Mouse (Mus musculus) spleen, adult 2 months (tissue): ENCODE results near the gene Pisd. TPM values are rescaled to one million over a fixed set of nuclear protein-coding genes. Genes with fewer than 3 reads are reported as not detected.
"Not testable (repeated sequence)": the region's sequence is repeated elsewhere in the genome, so short reads cannot be mapped to it uniquely, and the experiment has no call there.

ENCODE experiments used
- DNase-seq, 2 experiments: peaks; one replicate each; pipeline versions ENCODE4 v3.0.0 to v3.0.0-alpha.2; 2012 to 2021; ENCODE audit warnings: low spot score in 2 of 2, low read depth in 1 of 2
- H3K27ac ChIP-seq: fragments of 200-500 bp; 2 replicates; pipeline ENCODE4 v1.5.1; 2012; ENCODE audit warnings: low read length, inconsistent platforms; ENCODE audit not compliant: insufficient read depth
- H3K27me3 ChIP-seq: fragments of 200-500 bp; 2 replicates; pipeline ENCODE4 v1.6.1; 2012; ENCODE audit warnings: mild to moderate bottlenecking, moderate library complexity, low read length, inconsistent platforms; ENCODE audit not compliant: control insufficient read depth, insufficient read depth
- H3K36me3 ChIP-seq: fragments of 200-500 bp; 2 replicates; pipeline ENCODE4 v1.6.1; 2012; ENCODE audit warnings: mild to moderate bottlenecking, low read length, inconsistent platforms; ENCODE audit not compliant: control insufficient read depth, insufficient read depth
- H3K4me1 ChIP-seq: fragments of 200-500 bp; 2 replicates; pipeline ENCODE4 v1.6.1; 2011; ENCODE audit warnings: inconsistent platforms; ENCODE audit not compliant: control insufficient read depth, insufficient read depth, insufficient read length
- H3K4me3 ChIP-seq: fragments of 200-500 bp; 2 replicates; pipeline ENCODE4 v1.5.1; 2011; ENCODE audit warnings: mild to moderate bottlenecking, inconsistent platforms; ENCODE audit not compliant: insufficient read depth, insufficient read length; ENCODE audit errors: extremely low read depth
- CTCF ChIP-seq: fragments of 200-500 bp; IDR thresholded peaks from 2 replicates; pipeline ENCODE4 v1.5.1; 2011; ENCODE audit warnings: mild to moderate bottlenecking, inconsistent platforms; ENCODE audit not compliant: insufficient read depth, insufficient read length, insufficient replicate concordance; ENCODE audit errors: extremely low read depth
- POLR2A ChIP-seq: fragments of 200-500 bp; IDR thresholded peaks from 2 replicates; pipeline ENCODE4 v1.6.1; 2011; ENCODE audit warnings: low read depth, low read length, inconsistent platforms
- WGBS: fragments of 180-500 bp; shearing (Covaris S2); methylation state at CpG from one replicate; pipeline ENCODE4 v1.1.7; 2018; 5-methylcytosine and 5-hydroxymethylcytosine counted together
- polyA plus RNA-seq: library from polyadenylated mRNA; depleted of rRNA; stranded (reverse); fragments of >200 nt; gene quantifications from 2 replicates; pipeline ENCODE4 v1.2.3, GENCODE M21; 2012

The Pisd gene
- polyA plus RNA-seq, 1 experiment, result 32.3 TPM

GRCm38 (mm10) chr5:32745705-32746655 is 39.5 kb downstream of the Pisd start:
- peaks cover 13% of the 10 kb centered on the region; the same call in 1 of the 2 replicates for H3K4me1 ChIP-seq
- H3K27me3 ChIP-seq, result no peaks in the 10 kb centered on the region
- H3K4me3 ChIP-seq, result peak overlapping the region; percentile 66
- no peak for TF ChIP-seq CTCF
- H3K36me3 ChIP-seq, result no peaks in the 10 kb centered on the region
- 13% methylated on average over 10 of the region's 10 CpGs for WGBS
- DNase-seq, result peak; percentile 23 to 59
- peak overlapping the region; percentile 85 for H3K27ac ChIP-seq

- TF ChIP-seq CTCF, result peak; percentile 22; the same call in 1 of the 2 replicates
- TF ChIP-seq POLR2A, result no peak
- Histone ChIP-seq H3K4me3 (no peak overlapping the region), H3K27ac (no peak overlapping the region), H3K4me1 (peaks cover 7% of the 10 kb centered on the region; the same call in 1 of the 2 replicates), H3K36me3 (peaks cover 8% of the 10 kb centered on the region), H3K27me3 (no peaks in the 10 kb centered on the region)
- DNase-seq, result no peak
- 39% methylated on average over 9 of the region's 9 CpGs for WGBS
Observed at GRCm38 (mm10) chr5:32742149-32742548, 43.3 kb downstream of the Pisd start.

- not testable (repeated sequence) for H3K27ac ChIP-seq, H3K4me3 ChIP-seq, H3K4me1 ChIP-seq, H3K36me3 ChIP-seq, DNase-seq, H3K27me3 ChIP-seq
- WGBS, result 91% methylated on average over 4 of the region's 4 CpGs
Observed at GRCm38 (mm10) chr5:32741377-32741776, 44.1 kb downstream of the Pisd start.

GRCm38 (mm10) chr5:32740850-32741249 is 44.6 kb downstream of the Pisd start:
- not testable (repeated sequence) for H3K27ac ChIP-seq, H3K27me3 ChIP-seq, H3K4me1 ChIP-seq, H3K4me3 ChIP-seq, DNase-seq
- H3K36me3 ChIP-seq, result peaks cover 11% of the 10 kb centered on the region
- 90% methylated on average over 8 of the region's 8 CpGs for WGBS

GRCm38 (mm10) chr5:32740138-32740537 is 45.3 kb downstream of the Pisd start:
- Histone ChIP-seq H3K4me3 (no peak overlapping the region), H3K27ac (no peak overlapping the region), H3K27me3 (no peaks in the 10 kb centered on the region), H3K4me1 (peaks cover 1% of the 10 kb centered on the region; the same call in 1 of the 2 replicates), H3K36me3 (peaks cover 16% of the 10 kb centered on the region)
- DNase-seq, result no peak
- no peak for TF ChIP-seq CTCF
- no peak for TF ChIP-seq POLR2A
- WGBS, result 92% methylated on average over 3 of the region's 3 CpGs

- 90% methylated on average over 3 of the region's 3 CpGs for WGBS
- H3K4me1 ChIP-seq, DNase-seq, H3K27ac ChIP-seq, H3K4me3 ChIP-seq, H3K27me3 ChIP-seq: not testable (repeated sequence)
- H3K36me3 ChIP-seq, result peaks cover 20% of the 10 kb centered on the region
Observed at GRCm38 (mm10) chr5:32736770-32737169, 48.7 kb downstream of the Pisd start.

- peaks cover 20% of the 10 kb centered on the region for H3K36me3 ChIP-seq
Observed at GRCm38 (mm10) chr5:32735779-32736178, 49.7 kb downstream of the Pisd start.

GRCm38 (mm10) chr5:32733892-32734291 is 51.6 kb downstream of the Pisd start:
- not testable (repeated sequence) for DNase-seq, H3K4me3 ChIP-seq, H3K4me1 ChIP-seq, H3K27ac ChIP-seq, H3K27me3 ChIP-seq
- H3K36me3 ChIP-seq, result peaks cover 20% of the 10 kb centered on the region
- 93% methylated on average over 6 of the region's 6 CpGs for WGBS

More at GRCm38 (mm10) chr5:32735779-32736178, 49.7 kb downstream of the Pisd start:
- H3K4me3 ChIP-seq, result no peak overlapping the region
- no peak overlapping the region for H3K27ac ChIP-seq
- H3K27me3 ChIP-seq, result no peaks in the 10 kb centered on the region
- 90% methylated on average over 6 of the region's 6 CpGs for WGBS
- TF ChIP-seq POLR2A (no peak), CTCF (no peak)
- no peaks in the 10 kb centered on the region for H3K4me1 ChIP-seq
- DNase-seq, result no peak
